10 mouse cellular contexts compared by ENCODE assay signal in genomic region chr7:144055702-144056531, GRCm38 (mm10). TPM values are rescaled to one million over a fixed set of nuclear protein-coding genes. Genes with fewer than 3 reads are reported as not detected.
DNase-seq lines count a peak whose midpoint lies in the region; ATAC-seq and TF ChIP-seq lines count a peak whose summit lies in the region.
"Had no signal": no experiment of that assay in that cellular context is flagged by ENCODE, and none has a peak within 500 bp of the region (broad histone marks: within the 10 kb centered on the region; RNA-seq: fewer than 3 reads in every experiment).

No protein-coding gene starts in this region.

- no peak overlapping the region for H3K27ac ChIP-seq in forebrain, embryonic 10.5 days
- H3K27ac ChIP-seq in forebrain, embryonic 15.5 days (replicated peaks) = no peak overlapping the region
- H3K27ac ChIP-seq in neural tube, embryonic 15.5 days (replicated peaks) = no peak overlapping the region
- H3K27ac ChIP-seq in embryonic facial prominence, embryonic 11.5 days (replicated peaks; ENCODE audit: low read depth, low read length) = no peak overlapping the region
- H3K27ac ChIP-seq in lung, embryonic 14.5 days (ENCODE audit: low read depth) = no peak overlapping the region
- H3K27ac ChIP-seq: heart, embryonic 15.5 days; neural tube, embryonic 12.5 days had no signal

- peaks cover 15% of the 10 kb centered on the region for H3K4me1 ChIP-seq in forebrain, embryonic 10.5 days
- no peaks in the 10 kb centered on the region for H3K4me1 ChIP-seq in forebrain, embryonic 15.5 days
- H3K4me1 ChIP-seq in neural tube, embryonic 15.5 days = peaks cover 2% of the 10 kb centered on the region; the same call in 1 of the 2 replicates
- peaks cover 3% of the 10 kb centered on the region; the same call in 1 of the 2 replicates for H3K4me1 ChIP-seq in embryonic facial prominence, embryonic 11.5 days (ENCODE audit: control insufficient read depth, insufficient read depth, low read length)
- no peaks in the 10 kb centered on the region for H3K4me1 ChIP-seq in lung, embryonic 14.5 days (ENCODE audit: insufficient read depth)

- peak; percentile 83 for TF ChIP-seq CTCF in lung, embryonic 14.5 days (IDR thresholded peaks at IDR 0.05; ENCODE audit: low read depth)

- H3K9ac ChIP-seq in forebrain, embryonic 15.5 days (replicated peaks) = no peak overlapping the region
- H3K9ac ChIP-seq in neural tube, embryonic 15.5 days (replicated peaks) = no peak overlapping the region
- no peak overlapping the region for H3K9ac ChIP-seq in embryonic facial prominence, embryonic 11.5 days (replicated peaks; ENCODE audit: low read length)
- H3K9ac ChIP-seq in lung, embryonic 14.5 days = no peak overlapping the region
- H3K9ac ChIP-seq: heart, embryonic 15.5 days; neural tube, embryonic 12.5 days had no signal

- H3K9me3 ChIP-seq in forebrain, embryonic 10.5 days = no peaks in the 10 kb centered on the region
- no peaks in the 10 kb centered on the region for H3K9me3 ChIP-seq in forebrain, embryonic 15.5 days
- no peaks in the 10 kb centered on the region for H3K9me3 ChIP-seq in neural tube, embryonic 15.5 days (replicated peaks)
- no peaks in the 10 kb centered on the region for H3K9me3 ChIP-seq in embryonic facial prominence, embryonic 11.5 days (replicated peaks; ENCODE audit: control insufficient read depth, low read length)
- no peaks in the 10 kb centered on the region for H3K9me3 ChIP-seq in lung, embryonic 14.5 days (ENCODE audit: low read depth, low read length)
- H3K9me3 ChIP-seq: heart, embryonic 15.5 days; neural tube, embryonic 12.5 days had no signal

- 76% methylated on average over 7 of the region's 7 CpGs for WGBS in forebrain, embryonic 10.5 days
- WGBS in forebrain, embryonic 15.5 days = 79% methylated on average over 7 of the region's 7 CpGs
- WGBS in neural tube, embryonic 15.5 days = 76% methylated on average over 7 of the region's 7 CpGs
- WGBS in embryonic facial prominence, embryonic 11.5 days = 72% methylated on average over 7 of the region's 7 CpGs
- 60% methylated on average over 7 of the region's 7 CpGs for WGBS in lung, embryonic 14.5 days

- no peaks in the 10 kb centered on the region for H3K27me3 ChIP-seq in forebrain, embryonic 10.5 days (ENCODE audit: poor library complexity, severe bottlenecking)
- H3K27me3 ChIP-seq in forebrain, embryonic 15.5 days = no peaks in the 10 kb centered on the region
- 0 out of 2 replicates have a peak, but pooled peaks cover 2% of the 10 kb centered on the region for H3K27me3 ChIP-seq in neural tube, embryonic 15.5 days (replicated peaks)
- H3K27me3 ChIP-seq in embryonic facial prominence, embryonic 11.5 days (ENCODE audit: control insufficient read depth, insufficient read depth, low read length) = no peaks in the 10 kb centered on the region
- H3K27me3 ChIP-seq in lung, embryonic 14.5 days (ENCODE audit: insufficient read depth, low read length) = no peaks in the 10 kb centered on the region
- H3K27me3 ChIP-seq: heart, embryonic 15.5 days; neural tube, embryonic 12.5 days had no signal

- no peak overlapping the region for H3K4me3 ChIP-seq in forebrain, embryonic 10.5 days
- no peak overlapping the region for H3K4me3 ChIP-seq in forebrain, embryonic 15.5 days
- no peak overlapping the region for H3K4me3 ChIP-seq in neural tube, embryonic 15.5 days (replicated peaks)
- H3K4me3 ChIP-seq in embryonic facial prominence, embryonic 11.5 days (ENCODE audit: low read depth, low read length) = no peak overlapping the region
- no peak overlapping the region for H3K4me3 ChIP-seq in lung, embryonic 14.5 days (ENCODE audit: low read depth, low read length)
- H3K4me3 ChIP-seq: heart, embryonic 15.5 days; neural tube, embryonic 12.5 days had no signal

- DNase-seq in forebrain, embryonic 10.5 days (ENCODE audit: extremely low spot score, low spot score) = peak; percentile 48
- DNase-seq in neural tube, embryonic 10.5 days (ENCODE audit: extremely low spot score, low spot score) = peak; percentile 48
- peak; percentile 57 for DNase-seq in embryonic facial prominence, embryonic 11.5 days (ENCODE audit: low spot score)
- peak; percentile 55 for DNase-seq in lung, embryonic 14.5 days
- DNase-seq in testis, postnatal 14 days (ENCODE audit: low spot score) = no peak

- H3K4me2 ChIP-seq in forebrain, embryonic 15.5 days (replicated peaks) = no peak overlapping the region
- H3K4me2 ChIP-seq in neural tube, embryonic 15.5 days = no peak overlapping the region
- no peak overlapping the region for H3K4me2 ChIP-seq in embryonic facial prominence, embryonic 11.5 days (ENCODE audit: low read depth, low read length)
- no peak overlapping the region for H3K4me2 ChIP-seq in lung, embryonic 14.5 days
- H3K4me2 ChIP-seq: neural tube, embryonic 12.5 days had no signal

- no peaks in the 10 kb centered on the region for H3K36me3 ChIP-seq in forebrain, embryonic 10.5 days (replicated peaks)
- H3K36me3 ChIP-seq in forebrain, embryonic 15.5 days = no peaks in the 10 kb centered on the region
- no peaks in the 10 kb centered on the region for H3K36me3 ChIP-seq in neural tube, embryonic 15.5 days
- H3K36me3 ChIP-seq in embryonic facial prominence, embryonic 11.5 days (replicated peaks; ENCODE audit: control insufficient read depth, insufficient read depth, low read depth, low read length) = no peaks in the 10 kb centered on the region
- H3K36me3 ChIP-seq in lung, embryonic 14.5 days (ENCODE audit: insufficient read depth) = no peaks in the 10 kb centered on the region
- H3K36me3 ChIP-seq: heart, embryonic 15.5 days; neural tube, embryonic 12.5 days had no signal

- no peak for ATAC-seq in forebrain, embryonic 15.5 days (replicated peaks)
- ATAC-seq in neural tube, embryonic 15.5 days (ENCODE audit: low FRiP score) = no peak
- ATAC-seq in embryonic facial prominence, embryonic 11.5 days (replicated peaks; ENCODE audit: insufficient number of reproducible peaks, low FRiP score, low TSS enrichment, low read depth) = no peak
- no peak for ATAC-seq in lung, embryonic 14.5 days (ENCODE audit: insufficient read depth)
- no peak for ATAC-seq in monocyte, adult 5-6 weeks (replicated peaks; ENCODE audit: insufficient number of reproducible peaks, low FRiP score, low TSS enrichment, poor library complexity, severe bottlenecking)

RNA-seq across cellular contexts. Expression of gene Shank2, which starts 54.2 kb away (rescaled TPM):
- 0.67 and 0.86 TPM in 2 replicates for polyA plus RNA-seq in forebrain, embryonic 10.5 days (2016; fragmentation: Nextera tagmentation; extraction: Ambion mirVana)
- polyA plus RNA-seq in forebrain, embryonic 15.5 days (2015; fragmentation: Nextera tagmentation; extraction: Ambion mirVana) = 7.6 and 7.9 TPM in 2 replicates
- polyA plus RNA-seq in neural tube, embryonic 15.5 days (2015; fragmentation: Nextera tagmentation; extraction: Ambion mirVana) = 8.8 and 9.8 TPM in 2 replicates
- polyA plus RNA-seq in embryonic facial prominence, embryonic 11.5 days (2014; fragmentation: Nextera tagmentation; extraction: Ambion mirVana) = 0.98 and 1.3 TPM in 2 replicates
- 2.1 and 2.2 TPM in 2 replicates for polyA plus RNA-seq in lung, embryonic 14.5 days (2014; fragmentation: Nextera tagmentation; extraction: Ambion mirVana)
- 0.10 TPM in 1 of 3 replicates, not detected in the others for total RNA-seq in monocyte, adult 5-6 weeks (2017)
